Mouse (Mus musculus): ENCODE results near the gene Ndel1. TPM values are rescaled to one million over a fixed set of nuclear protein-coding genes. Genes with fewer than 3 reads are reported as not detected.
"Not testable (repeated sequence)": the region's sequence is repeated elsewhere in the genome, so short reads cannot be mapped to it uniquely, and the experiment has no call there.

Gene Ndel1
- polyA plus RNA-seq, 1 experiment from 2014 or later, result 69.5 TPM

- H3K9me3 ChIP-seq, result no peaks in the 10 kb centered on the region
- H3K36me3 ChIP-seq, result peaks cover 39% of the 10 kb centered on the region
- H3K9ac ChIP-seq, result no peak overlapping the region
- H3K27ac ChIP-seq, result no peak overlapping the region
- 57% methylated on average over 4 of the region's 4 CpGs for WGBS
- no peaks in the 10 kb centered on the region for H3K27me3 ChIP-seq (replicated peaks)
- ATAC-seq, result no peak
- no peak overlapping the region for H3K4me3 ChIP-seq (replicated peaks)
- H3K4me1 ChIP-seq (replicated peaks), result no peaks in the 10 kb centered on the region
- no peak overlapping the region for H3K4me2 ChIP-seq (replicated peaks)
Measured at GRCm38 (mm10) chr11:68832793-68833192, 38.9 kb downstream of the Ndel1 start.

- WGBS, result 83% methylated on average over 5 of the region's 5 CpGs
- ATAC-seq; H3K4me2 ChIP-seq (replicated peaks): not testable (repeated sequence)
Measured at GRCm38 (mm10) chr11:68831580-68831979, 40.1 kb downstream of the Ndel1 start.

GRCm38 (mm10) chr11:68826735-68827134 is 44.9 kb downstream of the Ndel1 start:
- no peak overlapping the region for H3K4me3 ChIP-seq (replicated peaks)
- no peaks in the 10 kb centered on the region for H3K4me1 ChIP-seq (replicated peaks)
- no peak overlapping the region for H3K9ac ChIP-seq
- no peak for ATAC-seq
- WGBS, result 73% methylated on average over 3 of the region's 3 CpGs
- H3K4me2 ChIP-seq (replicated peaks), result no peak overlapping the region
- peaks cover 33% of the 10 kb centered on the region for H3K36me3 ChIP-seq
- no peaks in the 10 kb centered on the region for H3K9me3 ChIP-seq
- no peaks in the 10 kb centered on the region for H3K27me3 ChIP-seq (replicated peaks)
- no peak overlapping the region for H3K27ac ChIP-seq

More at GRCm38 (mm10) chr11:68831580-68831979, 40.1 kb downstream of the Ndel1 start:
- H3K4me1 ChIP-seq (replicated peaks); H3K9me3 ChIP-seq; H3K27ac ChIP-seq; H3K27me3 ChIP-seq (replicated peaks); H3K9ac ChIP-seq; H3K4me3 ChIP-seq (replicated peaks): not testable (repeated sequence)
- peaks cover 44% of the 10 kb centered on the region for H3K36me3 ChIP-seq

GRCm38 (mm10) chr11:68822326-68822725 is 49.3 kb downstream of the Ndel1 start:
- WGBS, result 79% methylated on average over 15 of the region's 15 CpGs
- Histone ChIP-seq H3K4me2 (replicated peaks) (no peak overlapping the region), H3K4me1 (replicated peaks) (no peaks in the 10 kb centered on the region), H3K9me3 (no peaks in the 10 kb centered on the region), H3K9ac (no peak overlapping the region), H3K27me3 (replicated peaks) (no peaks in the 10 kb centered on the region), H3K27ac (no peak overlapping the region), H3K4me3 (replicated peaks) (no peak overlapping the region), H3K36me3 (peaks cover 25% of the 10 kb centered on the region)
- no peak for ATAC-seq

- WGBS, result 71% methylated on average over 14 of the region's 14 CpGs
Measured at GRCm38 (mm10) chr11:68819226-68819805, 52.3 kb downstream of the Ndel1 start.

GRCm38 (mm10) chr11:68818416-68818815 is 53.2 kb downstream of the Ndel1 start:
- 82% methylated on average over 8 of the region's 8 CpGs for WGBS

More at GRCm38 (mm10) chr11:68819226-68819805, 52.3 kb downstream of the Ndel1 start:
- no peaks in the 10 kb centered on the region for H3K4me1 ChIP-seq (replicated peaks)
- no peak for ATAC-seq
- H3K9ac ChIP-seq, result no peak overlapping the region
- H3K4me2 ChIP-seq (replicated peaks), result no peak overlapping the region
- no peak overlapping the region for H3K27ac ChIP-seq
- peaks cover 28% of the 10 kb centered on the region for H3K36me3 ChIP-seq
- H3K4me3 ChIP-seq (replicated peaks), result no peak overlapping the region
- no peaks in the 10 kb centered on the region for H3K9me3 ChIP-seq
- H3K27me3 ChIP-seq (replicated peaks), result no peaks in the 10 kb centered on the region

GRCm38 (mm10) chr11:68811881-68812577 is 59.6 kb downstream of the Ndel1 start:
- no peaks in the 10 kb centered on the region for H3K27me3 ChIP-seq (replicated peaks)
- no peak overlapping the region for H3K4me2 ChIP-seq (replicated peaks)
- no peak overlapping the region for H3K4me3 ChIP-seq (replicated peaks)
- peaks cover 54% of the 10 kb centered on the region for H3K36me3 ChIP-seq
- WGBS, result 84% methylated on average over 9 of the region's 9 CpGs
- no peak overlapping the region for H3K27ac ChIP-seq
- no peaks in the 10 kb centered on the region for H3K9me3 ChIP-seq
- H3K9ac ChIP-seq, result no peak overlapping the region
- ATAC-seq, result no peak
- no peaks in the 10 kb centered on the region for H3K4me1 ChIP-seq (replicated peaks)

More at GRCm38 (mm10) chr11:68818416-68818815, 53.2 kb downstream of the Ndel1 start:
- H3K9ac ChIP-seq, result no peak overlapping the region
- ATAC-seq, result no peak
- H3K4me3 ChIP-seq (replicated peaks), result no peak overlapping the region
- no peaks in the 10 kb centered on the region for H3K9me3 ChIP-seq
- H3K27ac ChIP-seq, result no peak overlapping the region
- H3K27me3 ChIP-seq (replicated peaks), result no peaks in the 10 kb centered on the region
- no peaks in the 10 kb centered on the region for H3K4me1 ChIP-seq (replicated peaks)
- H3K4me2 ChIP-seq (replicated peaks), result no peak overlapping the region
- peaks cover 33% of the 10 kb centered on the region for H3K36me3 ChIP-seq

GRCm38 (mm10) chr11:68807787-68808186 is 63.9 kb downstream of the Ndel1 start:
- Histone ChIP-seq H3K4me1 (replicated peaks) (no peaks in the 10 kb centered on the region), H3K4me3 (replicated peaks) (no peak overlapping the region), H3K9me3 (no peaks in the 10 kb centered on the region), H3K9ac (no peak overlapping the region), H3K27ac (no peak overlapping the region), H3K36me3 (peaks cover 59% of the 10 kb centered on the region), H3K4me2 (replicated peaks) (no peak overlapping the region), H3K27me3 (replicated peaks) (no peaks in the 10 kb centered on the region)
- WGBS, result 38% methylated on average over 6 of the region's 6 CpGs
- ATAC-seq, result peak; percentile 36; the same call in 1 of the 2 replicates

GRCm38 (mm10) chr11:68805148-68805547 is 66.5 kb downstream of the Ndel1 start:
- no peak for ATAC-seq
- Histone ChIP-seq H3K27ac (no peak overlapping the region), H3K4me2 (replicated peaks) (no peak overlapping the region), H3K9me3 (no peaks in the 10 kb centered on the region), H3K4me1 (replicated peaks) (no peaks in the 10 kb centered on the region), H3K27me3 (replicated peaks) (no peaks in the 10 kb centered on the region), H3K4me3 (replicated peaks) (no peak overlapping the region), H3K36me3 (peaks cover 52% of the 10 kb centered on the region), H3K9ac (no peak overlapping the region)
- 62% methylated on average over 4 of the region's 4 CpGs for WGBS

GRCm38 (mm10) chr11:68798258-68798657 is 73.4 kb downstream of the Ndel1 start:
- Histone ChIP-seq H3K27me3 (replicated peaks) (no peaks in the 10 kb centered on the region), H3K27ac (no peak overlapping the region), H3K4me3 (replicated peaks) (no peak overlapping the region), H3K4me1 (replicated peaks) (no peaks in the 10 kb centered on the region), H3K4me2 (replicated peaks) (no peak overlapping the region), H3K9ac (no peak overlapping the region), H3K36me3 (peaks cover 51% of the 10 kb centered on the region), H3K9me3 (no peaks in the 10 kb centered on the region)
- WGBS, result 81% methylated on average over 10 of the region's 10 CpGs
- ATAC-seq, result no peak

GRCm38 (mm10) chr11:68791794-68792193 is 79.9 kb downstream of the Ndel1 start:
- Histone ChIP-seq H3K4me2 (replicated peaks) (no peak overlapping the region), H3K36me3 (peaks cover 51% of the 10 kb centered on the region)
- ATAC-seq, result peak; percentile 79

GRCm38 (mm10) chr11:68790720-68791119 is 80.9 kb downstream of the Ndel1 start:
- 90% methylated on average over 10 of the region's 10 CpGs for WGBS
- no peak overlapping the region for H3K27ac ChIP-seq
- no peaks in the 10 kb centered on the region for H3K4me1 ChIP-seq (replicated peaks)
- no peaks in the 10 kb centered on the region for H3K9me3 ChIP-seq
- ATAC-seq, result no peak
- H3K4me2 ChIP-seq (replicated peaks), result no peak overlapping the region
- no peak overlapping the region for H3K9ac ChIP-seq
- H3K27me3 ChIP-seq (replicated peaks), result no peaks in the 10 kb centered on the region
- peaks cover 55% of the 10 kb centered on the region for H3K36me3 ChIP-seq
- no peak overlapping the region for H3K4me3 ChIP-seq (replicated peaks)

More at GRCm38 (mm10) chr11:68791794-68792193, 79.9 kb downstream of the Ndel1 start:
- Histone ChIP-seq H3K4me1 (replicated peaks) (no peaks in the 10 kb centered on the region), H3K27me3 (replicated peaks) (no peaks in the 10 kb centered on the region), H3K9ac (no peak overlapping the region), H3K9me3 (no peaks in the 10 kb centered on the region), H3K4me3 (replicated peaks) (no peak overlapping the region), H3K27ac (no peak overlapping the region)
- 65% methylated on average over 9 of the region's 9 CpGs for WGBS

- Histone ChIP-seq H3K9ac (no peak overlapping the region), H3K4me1 (replicated peaks) (no peaks in the 10 kb centered on the region), H3K27ac (no peak overlapping the region), H3K27me3 (replicated peaks) (no peaks in the 10 kb centered on the region), H3K36me3 (peaks cover 46% of the 10 kb centered on the region), H3K9me3 (no peaks in the 10 kb centered on the region), H3K4me3 (replicated peaks) (no peak overlapping the region), H3K4me2 (replicated peaks) (no peak overlapping the region)
- WGBS, result 92% methylated on average over 9 of the region's 9 CpGs
- ATAC-seq, result no peak
Measured at GRCm38 (mm10) chr11:68787222-68787621, 84.4 kb downstream of the Ndel1 start.

Measured in intestine, embryonic 15.5 days (tissue).